Mouse (Mus musculus): ENCODE data around the gene Gsk3a. TPM values are rescaled to one million over a fixed set of nuclear protein-coding genes. Genes with fewer than 3 reads are reported as not detected.

Gene Gsk3a
- 100 to 1,000 TPM; 195 to 197 TPM for total RNA-seq (2021)

- intact Hi-C loops (cut with DNase I): no loop called here
Observed at GRCm38 (mm10) chr7:25237249-25238014, at the start of gene Gsk3a. Gene Gsk3a (minus strand): TSS chr7:25237851.

GRCm38 (mm10) chr7:25286989-25287388 is 49.3 kb upstream of the Gsk3a start:
- DNase-seq: no peak
- intact Hi-C loops (cut with DNase I): no loop called here

More at GRCm38 (mm10) chr7:25237249-25238014, at the start of gene Gsk3a:
- peak; percentile 99 for DNase-seq

GRCm38 (mm10) chr7:25285511-25286238 is 48.0 kb upstream of the Gsk3a start:
- intact Hi-C loops (cut with DNase I): no loop called here

GRCm38 (mm10) chr7:25284766-25285165 is 47.1 kb upstream of the Gsk3a start:
- intact Hi-C loops (cut with DNase I): no loop called here
- DNase-seq: peak; percentile 45

More at GRCm38 (mm10) chr7:25285511-25286238, 48.0 kb upstream of the Gsk3a start:
- no peak for DNase-seq

- intact Hi-C loops (cut with DNase I): no loop called here
Observed at GRCm38 (mm10) chr7:25284171-25284570, 46.5 kb upstream of the Gsk3a start.

GRCm38 (mm10) chr7:25283637-25284036 is 46.0 kb upstream of the Gsk3a start:
- intact Hi-C loops (cut with DNase I): no loop called here
- DNase-seq: no peak

More at GRCm38 (mm10) chr7:25284171-25284570, 46.5 kb upstream of the Gsk3a start:
- DNase-seq: no peak

GRCm38 (mm10) chr7:25282731-25283211 is 45.1 kb upstream of the Gsk3a start:
- intact Hi-C loops (cut with DNase I): no loop called here
- peak; percentile 56 for DNase-seq

GRCm38 (mm10) chr7:25281734-25282601 is 44.3 kb upstream of the Gsk3a start:
- intact Hi-C loops (cut with DNase I): no loop called here

GRCm38 (mm10) chr7:25281166-25281733 is 43.6 kb upstream of the Gsk3a start:
- no peak for DNase-seq
- intact Hi-C loops (cut with DNase I): no loop called here

More at GRCm38 (mm10) chr7:25281734-25282601, 44.3 kb upstream of the Gsk3a start:
- peak; percentile 99 for DNase-seq

- intact Hi-C loops (cut with DNase I): loop anchor here (2.0 kb wide), 1 partner anchor 39 kb away; no protein-coding TSS in a partner anchor
- peak; percentile 43 for DNase-seq
Observed at GRCm38 (mm10) chr7:25279861-25280791, 42.5 kb upstream of the Gsk3a start.

GRCm38 (mm10) chr7:25279076-25279860 is 41.6 kb upstream of the Gsk3a start:
- intact Hi-C loops (cut with DNase I): loop anchor here (2.0 kb wide), 1 partner anchor 38 kb away; no protein-coding TSS in a partner anchor
- peak; percentile 96 for DNase-seq

- DNase-seq: peak; percentile 87
- intact Hi-C loops (cut with DNase I): loop anchor here (2.0 kb wide), 1 partner anchor 38 kb away; no protein-coding TSS in a partner anchor
Observed at GRCm38 (mm10) chr7:25278341-25279075, 40.9 kb upstream of the Gsk3a start.

GRCm38 (mm10) chr7:25277998-25278340 is 40.3 kb upstream of the Gsk3a start:
- intact Hi-C loops (cut with DNase I): loop anchor here (2.0 kb wide), 1 partner anchor 37 kb away; no protein-coding TSS in a partner anchor
- no peak for DNase-seq

- no peak for DNase-seq
- intact Hi-C loops (cut with DNase I): no loop called here
Observed at GRCm38 (mm10) chr7:25277405-25277804, 39.8 kb upstream of the Gsk3a start.

GRCm38 (mm10) chr7:25275555-25276298 is 38.1 kb upstream of the Gsk3a start:
- intact Hi-C loops (cut with DNase I): no loop called here
- DNase-seq: no peak

- intact Hi-C loops (cut with DNase I): no loop called here
- DNase-seq: no peak
Observed at GRCm38 (mm10) chr7:25274996-25275395, 37.3 kb upstream of the Gsk3a start.

- intact Hi-C loops (cut with DNase I): no loop called here
- DNase-seq: no peak
Observed at GRCm38 (mm10) chr7:25274571-25274970, 36.9 kb upstream of the Gsk3a start.
